Mouse (Mus musculus): Measurements from ENCODE around the gene Spib.

Gene Spib

DNA sequence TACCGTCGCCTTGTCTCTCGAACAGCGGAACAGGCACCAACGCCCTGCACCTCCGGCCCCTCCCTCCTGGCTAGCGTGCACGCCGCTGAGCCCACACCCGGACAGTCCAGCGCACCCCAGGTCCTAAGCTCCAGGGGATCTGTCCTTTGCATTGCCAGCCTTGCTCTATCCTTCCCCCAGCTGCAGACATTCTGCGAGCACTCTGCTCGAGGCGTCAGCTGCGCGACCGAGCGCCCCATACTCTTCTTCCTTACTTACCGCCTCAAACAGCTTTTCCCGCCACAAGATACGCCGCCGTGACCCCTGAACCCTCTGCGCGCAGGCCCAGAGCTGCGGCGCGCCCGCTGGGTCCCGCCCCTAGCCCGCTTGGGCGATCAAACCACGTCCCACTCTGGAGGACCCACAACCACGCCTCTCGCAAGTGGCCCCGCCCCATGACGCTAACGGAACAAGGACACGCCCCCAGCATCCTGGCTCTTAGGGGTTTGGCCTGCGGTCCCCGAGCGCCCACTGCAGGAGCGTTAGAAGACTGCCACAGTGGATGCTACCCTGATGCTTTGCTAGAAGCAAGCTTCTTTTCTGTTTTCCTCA, 16.7 kb upstream of the Spib start, which contains the start of gene Pold1:
Gene Pold1 (minus strand): TSS at position 353 of the 591 bp plus-strand sequence.
- DNase-seq (ENCODE audit: low read depth, low spot score) = peak; percentile 100

DNA sequence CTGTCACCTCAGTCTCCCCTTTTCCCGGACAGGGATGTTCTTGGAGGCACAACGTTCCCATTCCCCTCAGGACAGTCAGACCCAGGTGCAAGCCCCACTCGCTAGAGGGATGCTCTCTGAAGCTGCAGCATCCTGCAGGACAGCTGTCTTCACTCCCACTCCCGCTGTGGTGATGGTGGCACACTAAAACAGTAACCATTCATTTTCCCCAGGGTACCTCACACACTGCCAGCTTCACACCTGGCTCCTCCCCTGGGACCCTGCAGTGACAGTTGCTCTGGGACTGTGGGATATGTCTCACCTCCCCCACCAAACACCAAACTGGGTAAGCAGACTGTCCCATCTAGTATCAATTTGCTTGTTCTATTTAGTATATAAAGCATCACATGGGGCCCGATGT, 15.9 kb upstream of the Spib start:
- DNase-seq (ENCODE audit: low read depth, low spot score) = no peak

DNA sequence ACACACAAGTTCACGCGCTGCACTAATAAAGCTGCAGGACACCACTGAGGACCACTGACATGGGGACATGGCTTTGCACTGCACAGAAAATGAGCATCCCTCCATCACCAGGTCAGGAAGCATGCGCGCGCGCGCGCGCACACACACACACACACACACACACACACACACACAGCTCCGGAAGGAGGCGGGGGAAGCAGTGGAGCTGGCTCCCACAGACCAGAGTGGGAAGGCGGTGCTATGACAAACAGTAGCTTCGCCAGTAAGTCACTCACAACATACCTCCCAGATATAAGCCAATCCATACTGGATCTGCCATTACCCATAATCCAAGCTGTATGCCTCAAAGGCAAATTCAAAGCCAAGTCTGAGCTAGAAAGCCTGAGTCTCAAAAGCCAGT, 15.2 kb upstream of the Spib start:
- DNase-seq (ENCODE audit: low read depth, low spot score) = no peak

DNA sequence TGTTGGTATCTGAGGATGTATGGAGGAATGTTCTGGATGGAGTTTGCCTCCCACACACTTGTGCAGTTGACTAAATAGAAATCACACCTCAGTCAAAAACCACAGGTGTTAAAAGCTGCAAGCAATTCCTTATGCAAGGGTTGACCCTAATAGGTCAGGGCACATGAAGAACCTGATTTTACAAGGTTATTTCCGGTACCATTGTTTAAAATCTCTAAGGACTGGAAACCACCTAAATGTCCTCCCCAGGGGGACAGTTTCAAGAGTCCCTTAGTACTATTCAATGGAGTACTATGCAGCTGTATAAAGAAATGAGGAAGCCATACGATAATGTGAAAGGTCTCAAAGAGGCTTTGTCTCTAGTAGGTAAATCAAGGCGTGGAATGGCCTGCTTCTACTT, 14.4 kb upstream of the Spib start:
- DNase-seq (ENCODE audit: low read depth, low spot score) = peak; percentile 51

DNA sequence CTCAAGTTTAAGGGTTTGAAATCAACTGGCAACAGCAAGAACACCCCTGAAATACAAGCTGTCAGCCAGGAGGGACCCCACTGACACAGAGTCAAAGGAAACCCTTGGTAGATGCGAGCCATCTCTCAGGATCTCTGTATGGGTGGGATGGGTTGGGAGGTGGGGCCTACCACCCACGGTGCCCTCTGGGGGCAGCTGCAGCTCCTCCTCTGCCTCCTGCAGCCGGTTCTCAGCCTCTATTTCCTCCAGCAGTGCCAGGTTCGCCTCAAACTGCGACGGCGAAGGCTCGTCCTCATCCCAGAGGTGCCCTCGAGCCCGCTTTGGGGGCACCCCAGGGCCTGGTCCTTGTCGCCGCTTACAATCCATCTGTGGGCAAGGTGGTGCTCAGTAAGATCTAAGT, 11.2 kb upstream of the Spib start:
- no peak for DNase-seq (ENCODE audit: low read depth, low spot score)

DNA sequence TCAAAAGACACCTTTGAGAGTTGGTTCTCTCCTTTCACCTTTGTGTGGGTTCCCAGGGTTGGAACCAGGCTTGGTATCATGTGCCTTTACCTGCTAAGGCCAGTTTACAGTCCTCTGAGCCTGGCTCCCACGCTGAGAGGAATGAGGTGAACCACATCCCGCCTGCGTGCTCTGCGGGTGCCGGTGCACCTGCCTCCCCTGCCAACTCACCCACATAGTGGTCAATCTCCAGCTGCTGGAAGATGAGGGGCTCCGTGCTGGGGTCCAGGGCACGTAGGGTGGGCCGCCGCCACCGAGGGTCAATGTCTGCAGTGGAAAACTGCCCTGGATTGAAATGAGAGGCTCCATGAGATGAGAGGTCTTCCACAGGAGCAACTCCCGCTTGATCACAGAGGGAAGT, 10.7 kb upstream of the Spib start:
- DNase-seq (ENCODE audit: low read depth, low spot score) = no peak

DNA sequence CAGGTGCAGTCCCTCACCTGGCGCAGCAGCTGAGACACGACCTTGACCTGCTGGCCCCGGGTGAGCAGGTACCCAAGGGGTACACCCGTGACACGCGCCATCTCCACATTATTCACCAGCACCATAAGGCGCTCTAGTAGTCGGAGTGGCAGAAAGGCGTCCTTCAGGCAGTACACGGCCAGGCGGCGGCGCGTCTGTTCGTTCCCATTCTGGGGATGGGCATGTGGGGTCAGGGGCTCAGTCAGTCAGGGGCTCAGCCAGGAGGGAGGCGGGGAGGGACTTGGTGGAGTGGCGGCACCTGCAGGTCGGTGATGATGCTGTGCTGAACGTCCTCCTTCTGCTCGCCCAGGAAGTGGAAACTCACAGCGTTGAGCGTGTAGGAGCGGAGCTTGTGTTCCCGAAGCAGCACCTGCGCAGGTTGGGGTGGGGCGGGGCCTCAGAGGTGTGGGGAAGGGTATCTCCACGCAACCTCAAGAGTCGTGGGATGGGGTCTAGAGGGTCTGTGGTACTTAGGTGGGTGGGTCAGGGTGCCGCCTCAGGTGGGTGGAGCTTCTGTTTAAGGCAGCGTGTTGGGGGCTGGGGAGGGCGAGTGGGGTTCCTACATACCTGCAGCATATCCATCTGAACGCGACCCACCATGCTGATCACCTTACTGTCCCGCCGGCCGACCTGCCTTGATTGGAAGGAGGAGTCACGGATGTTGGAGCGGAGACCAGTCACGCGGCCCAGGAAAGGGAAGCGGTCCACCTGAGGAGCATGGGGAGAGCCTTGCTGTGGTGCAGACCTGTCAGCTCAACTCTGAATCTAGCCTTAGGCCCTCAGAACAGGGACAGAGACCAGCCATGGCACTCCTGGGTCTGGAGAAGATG, 7.1 kb upstream of the Spib start:
- DNase-seq (ENCODE audit: low read depth, low spot score) = no peak

DNA sequence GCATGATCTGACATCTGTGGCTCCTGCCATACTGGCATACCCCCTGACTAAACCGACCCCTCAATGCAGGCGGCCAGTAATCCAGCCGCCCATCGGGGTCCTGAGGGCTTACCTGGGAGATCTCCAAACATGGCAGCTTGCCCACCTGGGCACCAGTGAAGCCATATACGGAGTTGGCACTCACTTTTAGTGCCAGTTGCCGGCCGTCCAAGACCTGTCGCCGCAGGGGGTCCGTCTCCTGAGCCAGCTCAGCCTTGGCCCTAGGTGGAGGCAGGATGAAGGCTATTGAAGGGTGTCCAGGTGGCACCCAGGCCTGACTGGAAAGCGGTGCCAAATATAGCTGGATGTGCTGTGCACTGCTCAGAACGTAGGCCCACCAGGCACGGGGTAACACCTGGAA, 5.6 kb upstream of the Spib start:
- no peak for DNase-seq (ENCODE audit: low read depth, low spot score)

DNA sequence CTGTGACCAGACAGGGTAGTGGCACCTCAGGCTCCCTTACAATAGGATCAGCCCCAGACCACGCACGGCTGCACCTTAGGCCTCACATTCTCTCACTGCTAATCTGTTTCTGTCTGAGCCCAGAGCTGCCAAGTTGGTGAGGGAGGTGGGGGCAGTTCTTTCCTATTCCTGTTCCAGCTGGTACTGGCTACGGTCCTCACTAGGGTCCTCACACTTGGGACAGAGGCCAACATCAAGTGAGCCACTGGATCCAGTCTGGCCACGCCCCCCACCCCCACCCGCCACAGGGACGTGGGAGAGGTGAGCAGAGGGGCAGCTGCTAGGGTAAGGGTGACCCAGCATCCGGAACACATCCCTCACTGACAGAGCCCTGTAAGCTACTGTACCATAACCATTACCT, 5.1 kb upstream of the Spib start:
- no peak for DNase-seq (ENCODE audit: low read depth, low spot score)

DNA sequence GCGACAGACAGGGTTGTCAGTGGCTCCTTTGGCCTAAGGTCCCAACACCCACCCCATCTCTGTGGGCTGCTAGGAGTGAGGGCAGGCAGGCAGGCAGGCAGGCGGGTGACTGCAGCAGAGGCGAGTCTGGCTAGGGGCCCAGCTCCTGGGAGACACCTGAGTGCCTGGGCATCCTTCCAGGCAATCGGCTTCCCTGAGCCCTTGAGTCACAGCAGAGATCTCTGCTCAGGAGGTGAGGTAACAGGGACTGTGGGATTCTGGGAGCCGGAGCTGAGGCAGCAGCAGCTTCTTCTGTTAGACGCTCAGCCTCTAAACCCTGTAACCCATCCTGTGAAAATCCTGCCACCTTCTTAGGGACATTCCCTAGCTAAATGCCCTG, 4.7 kb upstream of the Spib start:
- DNase-seq (ENCODE audit: low read depth, low spot score) = no peak

DNA sequence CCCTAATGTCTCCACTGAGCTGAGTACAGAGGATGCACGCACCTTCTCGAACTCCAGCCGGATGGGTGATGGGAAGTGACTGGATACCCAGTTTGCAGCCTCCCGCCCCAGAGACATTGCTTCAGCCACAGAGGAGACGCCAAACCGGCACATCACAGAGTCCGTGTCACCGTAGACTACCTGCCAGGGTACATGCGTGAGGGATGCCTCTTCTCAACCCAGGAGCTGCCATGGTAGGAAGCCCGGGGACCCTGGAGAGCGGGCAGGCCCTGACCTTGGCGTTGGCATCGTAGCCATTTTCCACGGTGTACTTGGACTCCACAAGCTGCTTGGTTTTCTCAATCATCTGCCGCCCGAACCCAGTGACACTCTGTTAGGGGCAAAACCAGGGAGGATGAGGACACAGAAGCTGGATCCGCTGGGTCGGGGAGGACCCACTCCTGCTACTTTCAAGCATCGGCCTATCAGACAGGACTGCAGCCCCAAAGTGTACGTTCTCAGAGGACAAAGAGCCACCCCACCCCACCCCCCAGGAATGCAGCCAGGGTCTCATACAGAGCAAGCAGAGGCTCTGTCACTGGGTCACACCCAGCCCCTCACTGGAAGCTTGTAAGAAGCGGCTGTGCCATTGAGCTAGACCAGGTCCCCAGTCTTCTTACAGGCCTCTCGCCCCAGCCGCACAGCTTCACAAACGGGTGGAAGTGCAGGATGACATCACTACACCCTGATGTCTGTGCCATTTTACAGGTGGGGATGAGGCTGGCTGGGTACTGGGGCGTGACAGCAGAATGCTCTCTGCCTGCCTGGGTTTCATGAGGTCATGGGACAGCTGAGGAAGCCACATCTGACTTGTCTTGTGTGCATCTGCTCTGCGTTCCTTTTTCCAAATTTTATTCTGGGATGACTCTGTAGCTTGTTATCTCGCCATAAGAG, 4.1 kb upstream of the Spib start:
- peak; percentile 68 for DNase-seq (ENCODE audit: low read depth, low spot score)

DNA sequence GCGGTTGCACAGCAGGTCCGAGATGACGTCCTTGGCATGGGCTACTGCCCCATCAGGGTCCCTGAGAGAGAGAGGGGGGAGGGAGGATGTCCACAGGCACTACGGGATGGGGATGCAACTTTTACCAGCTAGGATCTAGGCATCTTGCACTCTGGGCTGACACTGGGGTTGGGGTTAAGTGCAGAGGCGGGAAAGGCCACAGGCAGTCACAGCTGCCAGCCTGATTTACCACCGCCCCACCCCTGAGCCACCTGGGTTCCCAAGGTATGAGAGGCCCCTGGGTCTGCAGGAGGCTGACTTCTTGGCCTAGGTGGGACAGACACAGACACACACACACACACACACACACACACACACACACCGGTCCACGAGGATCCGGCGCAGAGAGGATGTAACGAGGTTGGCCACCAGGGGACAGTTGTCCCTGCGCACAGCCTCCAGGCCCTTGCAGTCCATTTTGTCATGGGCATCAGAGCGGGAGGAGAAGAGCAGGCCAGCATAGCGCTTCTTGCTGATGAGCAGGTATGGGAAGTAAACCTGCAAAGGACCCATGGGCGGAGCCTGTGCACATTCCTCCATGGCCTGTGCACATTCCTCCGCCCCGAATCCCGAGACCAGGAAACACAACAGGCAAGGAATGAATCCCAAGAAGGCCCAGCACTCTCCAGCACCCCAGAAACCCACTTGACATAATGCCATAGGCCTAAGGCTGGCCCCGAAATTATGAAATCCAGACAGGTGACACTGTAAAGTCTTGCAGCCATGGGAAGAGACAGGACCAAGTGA, 3.0 kb upstream of the Spib start:
- DNase-seq (ENCODE audit: low read depth, low spot score) = peak; percentile 76

DNA sequence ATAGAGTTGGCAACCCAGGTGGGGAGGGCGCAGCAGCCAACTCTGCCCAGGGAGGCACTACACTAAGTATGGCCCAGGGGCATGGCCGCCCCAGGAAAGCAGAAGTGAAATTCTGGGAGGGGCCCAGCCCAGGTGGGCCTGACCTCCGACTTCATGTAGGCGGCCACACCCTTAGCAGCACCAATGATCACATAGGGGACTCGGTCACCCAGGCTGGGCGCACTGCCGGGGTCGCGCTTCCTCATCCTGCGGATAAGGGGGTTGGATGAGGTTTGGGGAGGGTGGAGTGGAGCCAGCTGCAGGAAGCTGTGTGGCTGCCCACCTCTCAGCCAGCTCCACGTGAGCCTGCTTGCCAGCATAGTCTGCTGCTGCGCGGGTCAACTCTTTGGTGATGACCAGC, 2.4 kb upstream of the Spib start:
- no peak for DNase-seq (ENCODE audit: low read depth, low spot score)

DNA sequence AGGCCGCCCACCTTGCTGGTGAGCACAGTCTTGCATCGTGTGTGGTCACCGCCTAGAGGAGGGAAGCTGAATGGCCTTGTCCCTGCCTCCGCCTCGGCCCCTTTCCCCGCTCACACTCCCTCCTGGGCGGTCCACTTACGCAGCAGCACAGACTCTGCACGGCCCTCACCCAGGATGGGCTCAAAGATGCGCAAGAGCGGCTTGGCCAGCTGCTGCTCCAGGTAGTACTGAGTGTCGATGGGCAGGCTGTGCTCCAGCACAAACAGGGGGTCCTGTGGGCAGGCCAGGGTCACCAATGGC, 1.8 kb upstream of the Spib start:
- no peak for DNase-seq (ENCODE audit: low read depth, low spot score)

DNA sequence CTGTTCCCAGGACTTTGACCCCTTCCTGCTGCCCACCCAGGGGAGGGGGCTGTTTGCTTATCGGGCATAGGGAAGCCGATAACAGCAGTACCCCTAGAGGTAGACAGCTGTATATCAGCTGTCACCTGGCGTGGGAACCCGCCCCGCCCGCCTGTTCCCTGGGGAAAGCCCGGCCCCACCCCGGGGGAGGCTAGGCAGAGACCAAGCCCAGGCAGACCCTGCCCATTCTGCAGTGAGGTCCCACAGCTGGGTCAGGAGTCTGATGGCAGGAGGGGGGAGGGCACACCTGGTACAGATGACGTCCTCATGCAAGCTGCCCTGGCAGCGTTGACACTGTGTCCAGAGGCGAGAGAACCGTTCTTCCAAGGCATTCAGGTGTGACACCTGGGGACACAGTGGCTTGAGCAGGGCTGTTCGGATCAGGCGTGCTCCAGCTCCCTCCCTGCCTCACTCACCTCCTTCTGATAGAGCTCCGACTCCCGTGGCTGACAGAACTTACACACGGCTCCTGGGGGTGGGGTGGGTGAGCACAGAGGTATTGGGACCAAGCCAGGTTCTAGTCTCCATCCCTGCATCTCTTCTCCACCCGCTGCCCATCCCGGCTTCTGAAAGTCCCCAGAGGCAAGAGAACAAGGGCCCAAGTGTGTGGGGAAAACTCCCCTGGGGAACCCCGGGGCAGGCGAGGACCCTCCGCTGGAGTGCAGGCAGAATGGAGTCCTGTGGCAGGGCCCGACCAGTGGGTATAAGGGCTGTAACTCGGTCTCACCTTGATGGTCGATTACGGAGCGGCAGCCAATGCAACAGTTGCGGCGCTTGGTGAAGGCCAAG, 1.3 kb upstream of the Spib start:
- no peak for DNase-seq (ENCODE audit: low read depth, low spot score)

DNA sequence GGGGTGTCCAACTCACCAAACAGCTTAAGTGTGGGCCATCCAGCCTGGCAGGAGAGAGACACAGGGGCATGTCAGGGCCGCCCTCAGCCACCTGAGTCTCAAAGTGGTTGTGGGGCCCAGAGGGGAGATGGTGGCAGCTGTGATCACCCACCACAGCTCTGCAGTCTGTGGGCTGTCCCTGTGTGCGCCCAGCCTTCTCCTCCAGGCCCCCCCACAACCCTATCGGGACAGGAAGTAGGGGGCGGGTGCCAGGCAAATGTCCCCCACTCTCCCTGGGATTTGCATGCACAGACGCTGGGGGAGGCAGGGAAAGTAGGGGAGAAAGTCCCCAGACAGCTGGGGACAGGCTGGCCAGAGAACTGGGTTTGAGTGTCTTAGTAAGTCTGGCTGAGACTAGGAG, 664 bp downstream of the Spib start:
- no peak for DNase-seq (ENCODE audit: low read depth, low spot score)

DNA sequence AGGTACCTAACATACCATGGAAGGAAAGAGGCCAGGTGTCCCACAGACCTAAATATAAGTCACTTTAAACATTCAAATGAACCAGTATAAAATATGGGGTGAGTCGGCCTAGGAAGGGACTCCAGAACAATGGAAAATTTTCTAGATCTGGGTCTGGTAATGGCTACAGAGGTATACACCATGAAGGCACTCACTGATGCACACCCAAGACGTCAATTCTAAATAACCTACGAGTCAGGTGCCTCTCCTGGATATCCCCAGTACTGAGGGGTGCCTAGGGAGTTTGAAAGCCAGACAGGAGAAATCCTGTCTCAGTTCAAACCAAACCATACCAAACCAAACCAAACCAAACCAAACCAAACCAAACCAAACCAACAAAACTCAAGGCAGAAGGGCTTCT, 1.4 kb downstream of the Spib start:
- no peak for DNase-seq (ENCODE audit: low read depth, low spot score)

DNA sequence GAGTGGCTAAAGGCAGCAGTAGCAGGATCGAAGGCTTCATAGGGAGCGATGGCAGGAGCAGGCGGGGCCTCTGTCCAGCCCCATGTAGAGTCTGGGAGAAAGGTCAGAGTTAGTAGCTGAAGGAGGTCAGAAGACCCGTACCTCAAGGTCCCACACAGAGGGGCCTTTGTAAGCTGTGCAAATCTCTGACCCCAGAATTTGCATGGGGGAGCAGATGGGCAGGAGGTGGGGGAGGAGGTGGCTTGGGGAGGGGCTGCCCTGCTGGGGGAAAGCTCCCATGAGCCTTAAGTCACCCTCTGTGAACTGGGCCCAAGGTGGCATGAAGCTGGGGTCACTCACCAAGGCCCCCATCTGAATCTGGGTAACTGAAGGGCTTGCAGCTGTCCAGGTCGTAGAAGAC, 2.4 kb downstream of the Spib start:
- DNase-seq (ENCODE audit: low read depth, low spot score) = no peak

DNA sequence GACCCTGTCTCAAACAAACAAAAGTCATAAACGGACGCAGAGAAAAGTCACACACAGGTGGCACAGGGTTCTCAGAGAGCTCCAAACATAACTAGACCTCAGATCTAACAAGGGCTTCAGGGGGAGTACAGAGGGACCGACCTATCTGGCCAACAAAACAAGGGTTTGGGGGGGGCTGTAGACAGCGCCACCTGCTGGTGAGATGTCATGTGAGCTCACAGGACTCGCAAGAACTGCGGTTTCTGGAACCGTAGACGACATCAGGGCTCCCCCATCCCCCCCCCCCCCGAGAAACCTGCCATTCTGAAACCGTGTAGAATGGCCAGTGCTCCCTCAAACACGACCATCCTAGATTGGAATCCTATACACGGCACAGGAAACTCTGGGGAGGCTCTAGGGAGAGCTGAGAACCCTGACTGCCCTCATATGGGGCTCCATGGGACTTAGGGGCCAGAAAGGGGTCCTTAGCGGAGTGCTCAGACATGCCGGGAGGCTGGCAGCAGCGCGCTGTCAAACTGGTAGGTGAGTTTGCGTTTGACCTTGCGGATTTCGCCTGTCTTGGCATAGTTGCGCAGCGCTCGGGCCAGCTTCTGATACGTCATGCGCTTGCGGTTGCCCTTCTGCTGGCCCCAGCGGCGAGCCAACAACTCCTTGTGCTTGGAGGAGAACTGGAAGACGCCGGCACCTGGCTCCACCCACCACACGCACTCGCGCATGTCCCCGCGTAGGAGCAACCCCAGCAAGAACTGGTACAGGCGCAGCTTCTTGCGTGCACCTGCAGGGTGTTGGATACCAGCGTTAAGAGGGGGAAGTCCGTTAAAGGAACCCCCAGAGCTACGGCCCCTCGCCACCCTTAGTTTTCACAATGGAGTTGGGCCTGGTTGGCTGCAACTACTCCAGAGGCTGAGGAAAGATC, 4.1 kb downstream of the Spib start:
- DNase-seq (ENCODE audit: low read depth, low spot score) = peak; percentile 74

Measured in R1 (cell line).